Mouse (Mus musculus) layer of hippocampus, adult 9-10 months (tissue): ENCODE measurements at regions not wholly inside any gene's neighbourhood (a gene's known extent, or its start where the extent isn't known, plus 50 kb on each side); places are given as distances from the start of the nearest gene placed in this dataset.
"Not testable (repeated sequence)": the region's sequence is repeated elsewhere in the genome, so short reads cannot be mapped to it uniquely, and the experiment has no call there.

Experiments used
- DNase-seq: peaks from one replicate; pipeline ENCODE4 v3.0.0; 2022; ENCODE audit warnings: low spot score

DNA sequence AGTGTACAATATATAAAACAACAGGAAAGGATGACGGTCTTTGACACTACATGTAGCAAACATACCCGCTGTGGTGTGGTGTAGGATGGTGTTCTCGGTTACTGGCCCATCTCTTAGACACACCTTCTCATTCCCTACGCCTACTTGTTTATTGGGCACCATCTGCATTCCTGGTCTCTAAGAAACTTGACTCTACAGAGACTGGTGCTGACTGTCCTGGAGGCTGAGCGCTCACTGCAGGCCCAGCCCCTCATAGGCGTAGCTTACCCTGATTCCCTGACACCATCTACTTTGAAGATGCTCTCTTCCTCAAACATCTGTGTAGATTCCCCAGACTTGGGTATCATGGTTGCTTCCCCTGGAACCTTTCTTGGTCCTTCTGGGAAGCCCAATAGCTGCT, 90.9 kb upstream of the Fam84a start:
- not testable (repeated sequence) for DNase-seq

DNA sequence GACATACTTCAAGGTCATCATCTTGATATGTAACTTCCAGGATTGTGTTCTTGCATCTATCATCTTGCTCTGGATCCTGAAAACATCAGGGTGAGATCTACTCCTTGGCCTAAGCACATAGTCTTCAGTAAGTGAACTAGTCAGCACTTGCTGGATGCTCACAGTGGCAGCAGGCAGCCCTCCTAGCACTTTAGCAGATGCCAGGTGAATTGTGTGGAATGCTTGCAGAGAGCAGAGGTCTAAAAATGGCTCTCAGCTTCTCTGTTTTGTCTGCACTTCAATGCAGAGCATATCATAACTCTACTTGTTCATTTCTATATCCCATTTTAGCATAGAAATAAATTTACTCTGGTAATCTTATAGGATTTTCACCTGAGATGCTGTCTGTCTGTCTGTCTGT, 85.8 kb upstream of the Fam84a start:
- DNase-seq: no peak

DNA sequence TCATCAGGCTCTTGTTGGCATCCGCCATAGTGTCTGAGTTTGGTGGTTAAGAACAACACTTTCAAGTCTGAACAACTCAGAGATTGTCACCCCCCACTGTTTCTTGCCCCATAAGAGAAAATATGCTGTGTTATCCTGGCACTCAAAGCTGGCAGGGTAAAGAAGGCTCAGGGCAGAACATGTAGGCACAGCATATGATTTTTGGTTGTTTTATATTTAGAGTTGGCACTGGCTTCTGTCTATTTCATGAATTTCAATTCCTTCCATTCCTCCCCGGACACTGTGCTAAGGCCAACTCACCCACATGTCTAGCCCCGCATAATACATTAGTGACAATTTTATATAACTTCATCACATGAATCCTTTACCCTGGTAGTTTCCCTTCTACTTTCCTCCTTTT, 83.5 kb upstream of the Fam84a start:
- DNase-seq: no peak

DNA sequence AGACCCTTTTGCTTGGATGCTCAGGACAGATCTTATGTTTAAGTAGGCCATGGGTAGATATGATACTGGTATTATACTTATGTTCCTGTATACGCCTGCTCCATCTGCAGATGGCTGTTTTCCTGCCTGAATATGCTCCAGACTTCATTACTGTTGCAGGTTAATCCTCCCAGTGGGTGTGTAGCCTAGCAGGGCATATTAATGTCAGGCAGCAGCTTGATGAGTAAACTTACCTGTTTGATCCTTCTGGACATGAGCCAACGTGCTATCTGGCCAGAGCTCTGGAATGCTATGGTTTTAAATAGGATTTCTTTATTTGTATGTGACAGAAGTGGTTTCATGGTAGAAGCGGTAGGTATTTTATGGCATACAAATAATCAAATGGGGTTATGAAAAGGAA, 60.8 kb upstream of the Fam84a start:
- DNase-seq: no peak

DNA sequence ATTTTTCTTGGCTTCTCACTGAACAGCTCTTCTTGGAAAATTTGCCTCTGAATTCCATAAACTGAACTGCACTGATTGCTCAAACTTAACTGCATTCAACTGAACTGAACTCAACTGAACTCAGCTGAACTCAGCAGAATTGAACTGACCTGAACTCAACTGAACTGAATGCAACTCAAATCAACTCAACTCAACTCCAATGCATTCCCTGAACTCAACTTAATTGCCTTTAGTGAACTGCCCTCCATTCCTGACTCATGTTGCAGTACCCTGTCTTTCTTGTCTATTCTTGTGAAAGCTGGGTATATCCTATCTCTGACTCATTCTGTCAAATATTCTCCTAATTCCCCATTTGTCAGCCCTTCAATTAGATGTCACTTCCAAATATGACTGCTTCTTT, 58.0 kb upstream of the Fam84a start:
- no peak for DNase-seq

DNA sequence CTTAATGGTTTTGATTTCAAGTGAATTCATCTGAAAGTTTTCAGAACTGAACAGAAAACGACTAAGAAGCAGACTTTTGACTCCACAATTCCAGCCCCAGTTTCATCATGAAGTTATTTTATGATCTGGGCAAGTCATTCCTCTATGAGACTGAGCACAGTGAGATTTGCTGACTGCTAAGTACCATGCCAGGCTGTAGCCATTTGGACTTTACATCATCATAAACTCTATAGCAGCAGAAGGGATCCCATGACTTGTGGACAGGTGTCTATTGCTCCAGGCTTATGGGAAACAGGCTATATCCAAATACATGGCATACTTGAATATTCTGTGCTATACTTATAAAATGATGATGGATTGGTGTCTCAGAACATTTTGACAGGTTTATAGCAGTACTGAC, 55.4 kb upstream of the Fam84a start:
- DNase-seq: no peak

DNA sequence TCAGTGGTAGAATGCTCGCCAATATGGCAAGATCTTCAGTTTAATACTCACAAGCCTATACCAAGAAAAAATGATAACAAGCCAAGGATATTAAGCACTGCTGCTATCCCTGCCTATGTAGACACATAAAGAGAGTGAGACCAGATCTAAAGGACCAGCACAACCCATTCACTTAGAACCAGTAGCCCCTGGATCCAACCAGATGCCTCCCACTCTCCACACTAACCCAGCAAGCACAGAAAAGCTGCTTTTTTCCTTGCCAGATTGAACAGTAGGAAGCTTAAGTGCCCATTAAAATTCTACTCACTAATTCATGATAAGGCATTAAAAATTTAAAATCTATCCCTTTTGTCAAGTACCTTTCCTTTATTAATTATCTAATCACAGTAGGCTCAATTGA, 52.6 kb upstream of the Fam84a start:
- DNase-seq: no peak
